Mouse (Mus musculus) C2C12 (cell line): ENCODE measurements around the gene Fbxl19.

Source experiments
- CEBPB ChIP-seq: IDR thresholded peaks from one replicate; pipeline ENCODE4 v1.6.1; 2011; ENCODE audit warnings: low read depth, mild to moderate bottlenecking, control low read depth, moderate library complexity
- CTCF ChIP-seq: IDR thresholded peaks from one replicate; pipeline ENCODE4 v1.5.1; 2011; ENCODE audit not compliant: control insufficient read depth, insufficient read depth, insufficient read length
- USF1 ChIP-seq: IDR thresholded peaks from one replicate; pipeline ENCODE4 v1.6.1; 2011; ENCODE audit warnings: low read depth, mild to moderate bottlenecking, control low read depth, moderate library complexity

GRCm38 (mm10) chr7:127747559-127748234 lies 3.4 kb downstream of the Fbxl19 start:
- TF ChIP-seq CEBPB, result no peak
- no peak for TF ChIP-seq CTCF
- no peak for TF ChIP-seq USF1
